Mouse (Mus musculus) bone marrow macrophage, adult 2 months (primary cell): ENCODE results near the gene Cdr2.

Experiments used
- CTCF ChIP-seq: IDR thresholded peaks from 2 replicates; pipeline ENCODE4 v1.5.1; 2012; ENCODE audit warnings: low read depth, mild to moderate bottlenecking, low read length, moderate library complexity
- POLR2A ChIP-seq: IDR thresholded peaks from 2 replicates; pipeline ENCODE4 v1.6.1; 2012; ENCODE audit warnings: mild to moderate bottlenecking, low read depth, low read length, borderline replicate concordance

- TF ChIP-seq POLR2A (no peak), CTCF (no peak)
Observed at GRCm38 (mm10) chr7:120942506-120942905, 39.6 kb downstream of the Cdr2 start.
